Mouse (Mus musculus) urinary bladder, postnatal 14 days (tissue): ENCODE data around the gene Hectd2.

Experiments
- DNase-seq: peaks from one replicate; pipeline ENCODE4 v3.0.0; 2021; ENCODE audit warnings: low spot score

The Hectd2 gene

DNA sequence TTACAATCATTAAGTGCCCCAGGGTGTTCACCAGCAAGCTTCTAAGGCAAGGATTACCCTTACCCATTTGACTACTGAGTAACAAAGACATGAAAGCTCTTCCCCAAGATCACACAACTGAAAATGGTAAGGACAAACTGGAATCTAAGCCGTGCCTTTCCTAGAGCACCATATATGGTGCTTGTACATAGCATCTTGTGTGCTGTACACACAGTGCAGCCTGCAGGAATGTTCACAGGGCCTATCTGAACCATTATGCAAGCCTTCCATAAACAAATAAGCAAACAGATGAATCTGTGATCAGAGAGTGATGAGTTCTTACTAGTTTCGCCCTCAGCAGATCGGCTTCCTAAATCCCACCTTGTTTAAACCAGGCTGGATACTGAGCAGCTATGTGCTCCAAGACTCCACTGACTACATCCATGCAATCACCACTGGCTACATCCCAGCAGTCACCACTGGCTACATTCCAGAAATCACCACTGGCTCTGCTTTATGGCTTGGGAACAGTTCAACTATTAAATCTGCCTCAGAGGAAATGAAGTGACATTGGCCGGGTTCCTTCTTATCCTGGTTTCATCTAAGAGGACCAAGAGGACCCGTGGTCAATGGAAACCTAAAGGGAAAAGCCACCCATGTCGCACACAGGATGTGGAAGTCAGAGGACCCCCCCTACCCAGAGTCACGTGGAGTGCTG is 91.8 kb downstream of the Hectd2 start:
- DNase-seq = peak; percentile 16

DNA sequence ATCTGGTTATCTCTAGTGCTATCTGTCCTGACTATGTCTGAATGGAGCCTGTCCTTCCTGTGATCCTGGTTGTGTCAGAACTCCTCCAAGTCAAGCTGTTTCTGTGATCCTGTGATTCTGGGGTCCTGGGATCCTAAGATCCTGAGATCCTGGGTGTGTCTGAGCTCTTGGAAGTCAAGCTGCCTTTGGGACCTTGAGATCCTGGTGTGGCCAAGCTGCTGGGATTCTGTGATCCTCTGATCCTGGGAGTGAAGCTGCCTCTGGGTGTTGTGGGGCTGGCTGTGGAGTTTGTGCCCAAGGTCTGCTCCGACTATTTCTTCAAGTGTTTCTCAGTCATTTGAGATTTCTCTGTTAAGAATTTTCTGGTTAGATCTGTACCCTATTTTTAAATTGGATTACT is 98.2 kb downstream of the Hectd2 start:
- DNase-seq = no peak

DNA sequence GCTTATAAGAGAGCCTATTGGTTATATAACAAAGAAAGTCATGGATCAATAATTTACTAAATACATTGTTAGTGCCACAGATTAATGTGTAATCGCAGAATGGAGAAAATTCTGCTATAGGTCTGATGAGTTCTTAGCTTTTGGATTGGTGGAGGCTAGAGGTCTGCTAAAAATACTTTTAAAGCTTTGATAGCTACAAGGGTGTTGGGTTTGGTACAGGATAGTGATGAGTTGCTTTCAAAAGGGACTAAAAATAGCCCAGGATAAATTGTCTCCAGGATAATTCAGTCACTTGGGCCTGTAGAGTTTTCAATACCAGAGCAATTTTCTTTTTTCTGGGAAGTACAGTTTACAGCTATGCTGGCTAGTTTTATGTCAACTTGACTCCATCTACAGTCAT is 108.3 kb downstream of the Hectd2 start:
- no peak for DNase-seq

DNA sequence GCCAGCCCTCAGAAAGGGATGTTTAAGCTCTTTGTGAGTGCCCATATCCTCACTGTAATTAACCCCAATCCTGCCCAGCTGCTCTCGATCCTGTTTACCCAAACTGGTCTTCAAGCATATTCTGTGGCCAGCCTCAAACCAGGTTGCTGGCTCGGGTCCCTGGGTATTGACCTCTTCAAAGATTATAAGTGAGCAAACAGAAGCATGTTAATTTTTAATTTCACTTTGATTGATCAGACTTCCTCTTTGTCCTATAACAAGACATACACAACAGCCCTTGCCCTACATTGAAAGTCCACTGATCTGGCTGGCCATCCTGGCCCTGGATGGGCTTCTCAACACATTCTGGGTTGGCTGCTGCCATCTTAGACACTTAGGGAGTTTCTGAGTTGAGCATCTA is 109.5 kb downstream of the Hectd2 start:
- DNase-seq = no peak

DNA sequence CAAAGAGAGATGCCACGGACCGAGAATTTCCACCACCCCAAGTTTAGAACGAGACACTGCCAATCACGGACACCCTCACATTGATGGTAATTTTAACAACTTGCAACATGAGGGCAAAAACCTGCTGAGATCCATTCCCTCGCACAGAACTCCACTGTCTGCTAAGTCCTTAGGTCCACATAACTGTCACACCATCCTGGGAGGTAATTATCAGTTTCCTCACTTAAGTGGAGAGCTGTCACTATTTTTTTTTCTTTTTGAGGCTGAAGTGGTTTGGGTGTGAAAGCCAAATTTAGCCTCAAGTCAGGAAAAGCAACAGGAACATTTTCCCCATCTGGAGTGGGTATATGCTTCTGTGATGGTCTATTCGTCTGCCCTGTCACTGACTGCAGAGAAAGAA is 110.0 kb downstream of the Hectd2 start:
- DNase-seq = no peak

DNA sequence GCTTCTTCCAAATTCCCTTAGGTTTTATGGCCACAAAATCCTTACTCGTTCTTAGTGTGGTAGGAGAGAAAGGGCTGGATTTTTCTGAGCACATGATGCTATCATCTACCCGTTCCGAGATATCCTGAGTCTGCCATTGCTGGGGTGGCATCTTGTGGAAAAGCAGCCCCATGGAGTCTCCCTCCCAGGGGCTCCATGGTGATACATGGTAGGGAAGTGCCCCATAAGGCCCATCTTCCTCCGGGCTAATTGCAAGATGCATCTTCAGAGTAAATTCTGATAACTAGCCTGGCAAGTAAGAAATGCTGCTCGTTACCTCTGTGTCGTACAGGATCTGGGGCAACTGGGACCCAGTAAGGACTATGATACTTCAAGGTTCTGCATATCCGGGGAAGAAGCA is 110.8 kb downstream of the Hectd2 start:
- DNase-seq = no peak

DNA sequence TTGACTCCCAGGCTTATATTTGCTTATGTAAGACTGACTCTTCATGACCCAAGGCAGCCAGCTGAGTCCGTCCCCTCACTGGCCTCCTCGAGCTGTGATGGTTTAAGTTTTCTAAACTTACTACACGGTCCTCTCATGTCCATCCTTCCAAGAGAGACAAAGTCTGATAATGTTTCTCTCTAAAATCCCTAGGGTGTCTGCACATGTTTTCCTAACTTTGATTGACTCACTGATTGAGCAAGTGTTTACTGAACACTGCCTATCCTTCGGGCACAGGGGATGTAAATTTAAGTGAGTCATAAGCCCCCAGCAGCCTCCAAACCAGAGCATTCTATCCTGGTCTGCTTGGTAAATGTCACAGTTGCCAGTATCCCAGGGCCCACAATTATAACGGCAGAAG is 111.2 kb downstream of the Hectd2 start:
- DNase-seq = no peak

DNA sequence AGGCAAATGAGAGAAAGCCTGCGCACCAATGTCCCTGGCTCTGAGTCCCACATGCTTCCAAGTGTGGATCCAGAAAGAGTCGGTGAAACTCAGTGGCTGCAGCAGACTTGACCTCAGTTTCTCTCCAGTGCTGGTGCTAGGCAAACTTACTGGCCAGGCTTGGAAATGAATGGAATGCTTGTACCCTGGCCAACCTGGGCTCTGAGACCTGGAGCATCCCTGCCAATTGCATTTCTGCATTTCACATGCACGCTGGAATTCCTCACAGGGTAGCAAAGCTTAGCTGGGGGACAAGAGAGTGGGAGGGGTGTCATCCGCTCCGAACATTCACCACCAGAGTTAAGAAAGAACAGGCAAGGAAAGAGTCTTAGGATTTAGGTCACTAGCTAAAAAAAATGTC is 112.0 kb downstream of the Hectd2 start:
- DNase-seq = no peak

DNA sequence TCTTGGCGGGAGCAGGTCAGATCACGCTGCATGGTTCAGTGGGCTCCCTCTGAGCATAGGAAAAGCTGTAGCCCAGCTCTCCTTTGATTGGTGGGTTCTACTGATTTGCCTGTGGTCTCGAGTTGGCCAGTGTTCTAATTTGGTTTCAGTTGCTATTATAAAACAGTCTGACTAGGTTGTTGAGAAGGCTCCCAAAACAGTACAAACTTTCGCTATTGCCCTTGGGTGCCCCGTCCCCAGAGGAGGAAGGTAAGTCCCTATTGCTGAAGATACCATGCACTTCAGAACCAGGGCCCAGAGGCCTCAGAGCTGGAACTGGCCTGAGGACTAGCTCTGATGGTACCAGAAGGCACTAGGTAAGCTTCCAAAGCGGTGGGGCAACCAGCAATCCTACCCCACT is 112.9 kb downstream of the Hectd2 start:
- no peak for DNase-seq

DNA sequence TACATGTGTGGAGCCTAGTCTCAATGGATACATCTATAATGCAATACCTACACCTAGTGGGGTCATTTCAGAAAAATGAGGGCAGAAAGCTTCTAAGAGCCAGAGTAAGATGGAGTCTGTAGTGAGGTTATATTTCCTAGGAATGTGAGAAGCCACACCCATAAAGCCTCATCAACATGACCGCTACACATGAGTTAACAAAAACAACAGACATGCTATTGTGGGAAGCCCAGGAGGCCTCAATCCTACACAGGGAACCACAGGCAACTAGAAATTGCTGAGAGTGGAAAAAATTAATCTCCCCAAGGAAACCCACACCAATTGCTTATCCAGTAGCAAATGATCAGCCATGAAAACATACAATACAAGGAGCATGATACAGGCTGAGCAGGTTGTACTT is 113.7 kb downstream of the Hectd2 start:
- DNase-seq = no peak

DNA sequence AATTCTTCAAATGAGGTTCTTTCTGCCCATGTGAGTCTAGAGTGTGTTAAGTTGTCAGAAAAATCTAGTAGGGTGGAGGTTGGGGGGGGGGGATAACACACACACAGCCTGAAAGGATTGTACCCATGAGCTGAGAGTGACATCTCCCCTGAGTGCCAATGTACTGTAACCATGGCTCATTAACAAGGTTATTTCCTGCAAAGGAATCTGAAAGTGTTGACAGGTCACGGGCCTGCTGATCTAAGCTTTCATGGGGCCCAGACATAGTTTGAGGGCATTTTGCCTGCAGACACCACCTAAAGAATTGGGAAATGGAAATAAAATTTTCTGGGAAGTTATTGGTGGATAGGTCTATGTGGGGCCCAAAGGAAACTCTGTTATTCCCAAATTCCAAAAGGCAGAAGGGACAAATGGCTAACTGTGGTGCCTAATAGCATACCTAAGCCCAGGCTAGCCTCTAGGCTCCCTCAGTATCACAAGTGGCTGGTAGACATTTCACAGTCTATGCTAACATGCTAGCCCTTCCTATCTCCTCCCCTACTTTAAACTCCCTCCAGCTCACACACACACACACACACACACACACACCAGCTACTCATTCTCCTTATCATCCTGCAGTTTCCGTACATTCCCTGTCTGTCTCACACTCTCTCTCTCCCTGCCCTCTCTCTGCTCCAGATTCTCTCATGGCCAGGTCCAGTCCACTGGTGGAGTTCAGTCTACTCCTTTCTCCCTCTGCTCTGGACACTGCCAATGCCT is 114.6 kb downstream of the Hectd2 start:
- DNase-seq = no peak

DNA sequence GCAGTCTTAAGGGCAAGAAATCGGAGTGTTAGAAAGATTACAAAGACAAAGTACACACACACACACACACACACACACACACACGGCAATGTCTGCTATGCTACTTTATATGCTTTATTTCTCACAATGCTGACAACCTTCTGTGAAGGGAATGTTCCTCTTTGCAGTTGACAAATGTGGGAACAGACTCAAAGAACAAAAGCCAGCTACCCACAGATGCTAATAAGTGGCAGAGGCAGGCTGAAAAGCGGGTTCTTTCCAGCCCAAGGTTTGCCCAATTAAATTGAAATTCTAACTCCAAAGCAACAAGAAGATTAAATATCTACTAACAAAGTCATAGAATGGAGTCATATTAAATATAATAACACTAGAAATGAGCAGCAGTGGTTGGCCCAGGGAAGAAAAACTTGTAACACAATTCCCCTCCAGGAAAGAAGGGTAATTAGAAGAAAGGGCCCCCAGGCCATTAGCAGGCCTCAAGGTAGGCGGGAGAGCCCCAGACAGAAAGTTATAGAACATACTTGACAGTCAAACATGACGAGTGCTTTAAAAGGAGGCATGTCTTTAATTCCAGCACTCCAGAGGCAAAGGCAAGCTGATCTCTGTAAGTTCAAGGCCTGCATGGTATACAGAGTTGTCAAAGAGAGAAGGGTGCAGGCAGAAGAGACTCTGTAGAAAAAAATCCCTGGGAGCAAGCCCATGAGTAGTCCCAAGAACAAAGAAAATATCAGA is 115.4 kb downstream of the Hectd2 start:
- no peak for DNase-seq
